Mouse (Mus musculus) testis, postnatal 10 days (tissue): ENCODE measurements around the gene Usp4.
"Not testable (repeated sequence)": the region's sequence is repeated elsewhere in the genome, so short reads cannot be mapped to it uniquely, and the experiment has no call there.

Experiments
- DNase-seq: peaks from one replicate; pipeline ENCODE4 v3.0.0; 2021; ENCODE audit warnings: low spot score

Gene Usp4

GRCm38 (mm10) chr9:108347540-108348289 lies at the start of gene Usp4:
TSS of gene Usp4 (plus strand) at chr9:108347853.
- DNase-seq: peak; percentile 94

GRCm38 (mm10) chr9:108301853-108302252 lies 45.8 kb upstream of the Usp4 start:
- no peak for DNase-seq

GRCm38 (mm10) chr9:108304716-108305115 lies 42.9 kb upstream of the Usp4 start:
- DNase-seq: no peak

- DNase-seq: no peak
Observed at GRCm38 (mm10) chr9:108305170-108305569, 42.5 kb upstream of the Usp4 start.

GRCm38 (mm10) chr9:108305629-108306520 lies 41.8 kb upstream of the Usp4 start, which contains the start of the genes Rhoa and Tcta:
TSS of gene Rhoa (plus strand) at chr9:108306129.
TSS of gene Tcta (minus strand) at chr9:108306160.
- DNase-seq: peak; percentile 96

- peak; percentile 88 for DNase-seq
Observed at GRCm38 (mm10) chr9:108306571-108306980, 41.1 kb upstream of the Usp4 start.

- DNase-seq: no peak
Observed at GRCm38 (mm10) chr9:108307021-108307807, 40.4 kb upstream of the Usp4 start.

- no peak for DNase-seq
Observed at GRCm38 (mm10) chr9:108308141-108308540, 39.5 kb upstream of the Usp4 start.

GRCm38 (mm10) chr9:108317572-108317971 lies 30.1 kb upstream of the Usp4 start:
- no peak for DNase-seq

GRCm38 (mm10) chr9:108318462-108318861 lies 29.2 kb upstream of the Usp4 start:
- no peak for DNase-seq

- DNase-seq: not testable (repeated sequence)
Observed at GRCm38 (mm10) chr9:108322054-108322453, 25.6 kb upstream of the Usp4 start.

- no peak for DNase-seq
Observed at GRCm38 (mm10) chr9:108324784-108325183, 22.9 kb upstream of the Usp4 start.

GRCm38 (mm10) chr9:108325811-108326210 lies 21.8 kb upstream of the Usp4 start:
- DNase-seq: no peak

GRCm38 (mm10) chr9:108337848-108338550 lies 9.7 kb upstream of the Usp4 start:
- DNase-seq: no peak

GRCm38 (mm10) chr9:108338551-108338885 lies 9.1 kb upstream of the Usp4 start:
- DNase-seq: no peak

GRCm38 (mm10) chr9:108338886-108339781 lies 8.5 kb upstream of the Usp4 start, which contains the start of gene Gpx1:
TSS of gene Gpx1 (plus strand) at chr9:108338903.
- peak; percentile 88 for DNase-seq

GRCm38 (mm10) chr9:108339886-108340257 lies 7.8 kb upstream of the Usp4 start:
- no peak for DNase-seq

GRCm38 (mm10) chr9:108340258-108341138 lies 7.2 kb upstream of the Usp4 start:
- no peak for DNase-seq

GRCm38 (mm10) chr9:108341139-108341475 lies 6.5 kb upstream of the Usp4 start:
- DNase-seq: no peak

- no peak for DNase-seq
Observed at GRCm38 (mm10) chr9:108341801-108342200, 5.9 kb upstream of the Usp4 start.
